Mouse (Mus musculus) forelimb bud, embryonic 11.5 days (tissue): ENCODE data around the gene Ccl6.

Experiments used
- DNase-seq: peaks from one replicate; pipeline ENCODE4 v3.0.0-alpha.2; 2012; ENCODE audit warnings: low read depth, low spot score

Ccl6 gene

GRCm38 (mm10) chr11:83597796-83598195 is 4.9 kb upstream of the Ccl6 start:
- DNase-seq, result no peak

- no peak for DNase-seq
These were observed 3.0 kb upstream of the Ccl6 start for GRCm38 (mm10) chr11:83595669-83596455.

- no peak for DNase-seq
These were observed 566 bp upstream of the Ccl6 start for GRCm38 (mm10) chr11:83593453-83593852.

GRCm38 (mm10) chr11:83584232-83584631 is 8.7 kb downstream of the Ccl6 start:
- DNase-seq, result no peak

- no peak for DNase-seq
These were observed 9.5 kb downstream of the Ccl6 start for GRCm38 (mm10) chr11:83583450-83583754.

- DNase-seq, result no peak
These were observed 10.0 kb downstream of the Ccl6 start for GRCm38 (mm10) chr11:83582626-83583449.

- no peak for DNase-seq
These were observed 11.0 kb downstream of the Ccl6 start for GRCm38 (mm10) chr11:83581626-83582610.

- no peak for DNase-seq
These were observed 12.1 kb downstream of the Ccl6 start for GRCm38 (mm10) chr11:83580699-83581232.

GRCm38 (mm10) chr11:83578999-83579398 is 13.9 kb downstream of the Ccl6 start:
- DNase-seq, result no peak

- DNase-seq, result no peak
These were observed 14.6 kb downstream of the Ccl6 start, which contains the start of gene Ccl9 for GRCm38 (mm10) chr11:83578186-83578760. Ccl9 (minus strand) TSS chr11:83578636.

- no peak for DNase-seq
These were observed 15.8 kb downstream of the Ccl6 start for GRCm38 (mm10) chr11:83576927-83577555.

GRCm38 (mm10) chr11:83572834-83573233 is 20.1 kb downstream of the Ccl6 start:
- DNase-seq, result no peak

- DNase-seq, result no peak
These were observed 20.7 kb downstream of the Ccl6 start for GRCm38 (mm10) chr11:83572223-83572622.

- DNase-seq, result no peak
These were observed 22.7 kb downstream of the Ccl6 start for GRCm38 (mm10) chr11:83570189-83570588.

- no peak for DNase-seq
These were observed 23.6 kb downstream of the Ccl6 start for GRCm38 (mm10) chr11:83569249-83569648.

- DNase-seq, result no peak
These were observed 24.1 kb downstream of the Ccl6 start for GRCm38 (mm10) chr11:83568786-83569185.

- no peak for DNase-seq
These were observed 24.8 kb downstream of the Ccl6 start for GRCm38 (mm10) chr11:83568061-83568460.

GRCm38 (mm10) chr11:83567311-83567710 is 25.6 kb downstream of the Ccl6 start:
- no peak for DNase-seq

GRCm38 (mm10) chr11:83566617-83567016 is 26.3 kb downstream of the Ccl6 start:
- no peak for DNase-seq

- no peak for DNase-seq
These were observed 29.1 kb downstream of the Ccl6 start for GRCm38 (mm10) chr11:83563754-83564153.
